Mouse (Mus musculus) cerebellum, adult 8-10 months (tissue): ENCODE data around the gene Ints14.
A peak's percentile ranks its signal among the peaks of the same experiment; 100 is the strongest.

ENCODE experiments used
- DNase-seq: peaks from one replicate; pipeline ENCODE4 v3.0.0; 2022

Gene Ints14

DNA sequence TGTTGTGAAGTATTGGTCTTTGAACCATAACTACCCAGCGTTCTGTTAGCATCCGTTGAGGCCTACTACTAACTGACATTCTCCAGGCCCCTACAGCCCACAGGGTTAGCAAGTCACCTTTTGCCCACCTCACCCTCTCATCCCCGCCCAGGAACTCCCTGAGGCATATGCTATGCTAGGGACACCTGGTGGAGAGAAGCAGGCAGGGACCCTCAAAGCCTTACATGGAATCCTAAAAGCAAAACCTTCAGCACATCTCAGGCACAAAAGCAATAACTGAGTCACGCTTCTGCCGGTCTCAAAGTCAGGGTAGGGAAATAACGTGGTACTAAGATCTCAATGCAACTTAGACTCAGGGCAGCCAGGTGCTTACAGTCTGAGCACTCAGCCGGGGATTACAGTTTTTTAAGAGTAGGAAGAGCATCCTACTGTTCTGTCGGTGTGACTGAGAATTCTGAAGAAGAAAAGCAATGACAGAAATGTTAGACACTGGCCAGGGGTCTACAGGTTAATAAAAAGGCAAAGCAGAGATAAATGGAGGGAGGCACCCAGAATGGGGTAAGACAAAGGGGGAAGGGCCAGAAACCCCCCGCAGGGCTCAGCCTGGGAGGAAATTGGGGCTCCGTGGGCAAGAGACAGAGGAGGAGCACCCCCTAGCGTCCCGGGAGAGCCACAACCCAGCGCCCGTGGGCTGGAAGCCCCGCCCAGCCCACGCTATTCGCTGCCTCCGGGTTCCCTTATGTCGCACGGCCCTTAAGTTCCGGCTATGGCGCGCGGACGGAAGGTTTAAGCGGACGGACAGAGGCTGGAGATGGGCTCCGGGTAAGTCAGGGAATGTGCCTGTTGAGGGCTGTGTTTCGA is at the start of gene Ints14:
TSS of gene Ints14 (plus strand) at position 789 of the 861 bp plus-strand sequence.
- peak; percentile 97 for DNase-seq

DNA sequence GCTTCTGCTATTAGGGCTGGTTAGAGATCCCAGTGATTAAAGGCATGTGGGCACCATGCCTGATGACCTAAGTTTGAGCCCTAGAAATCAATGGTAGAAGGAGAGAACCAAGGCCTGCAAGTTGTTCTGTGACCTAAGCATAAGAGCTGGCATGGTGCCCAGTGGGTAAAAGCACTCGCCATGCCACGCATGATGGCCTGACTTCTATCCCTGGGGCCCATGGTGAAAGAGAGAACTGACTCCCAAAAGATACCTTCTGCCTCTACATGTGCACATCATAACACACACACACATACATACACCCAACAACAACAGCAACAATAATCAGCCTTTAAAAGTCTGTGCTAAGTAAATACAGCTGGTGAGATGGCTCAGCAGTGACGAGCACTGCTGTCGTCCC is 47.3 kb upstream of the Ints14 start:
- DNase-seq, result no peak

DNA sequence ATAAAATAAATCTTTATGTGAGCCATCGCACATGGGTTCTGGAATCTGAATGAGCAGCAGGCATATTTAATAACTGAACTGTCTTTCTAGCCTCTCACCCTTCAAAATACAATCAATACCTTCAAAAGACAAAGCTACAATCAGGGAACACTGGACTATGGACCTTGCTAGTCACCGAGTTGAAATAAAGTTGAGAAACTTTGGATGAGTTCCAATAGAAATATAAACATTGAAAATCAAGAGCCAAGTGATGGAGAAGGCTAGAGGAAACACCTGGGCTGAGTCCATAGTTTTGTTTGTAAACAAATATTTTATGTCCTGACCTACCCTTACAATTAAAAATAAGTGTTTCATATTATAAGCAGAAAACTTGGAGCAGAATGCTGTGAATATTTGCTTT is 46.7 kb upstream of the Ints14 start:
- no peak for DNase-seq

DNA sequence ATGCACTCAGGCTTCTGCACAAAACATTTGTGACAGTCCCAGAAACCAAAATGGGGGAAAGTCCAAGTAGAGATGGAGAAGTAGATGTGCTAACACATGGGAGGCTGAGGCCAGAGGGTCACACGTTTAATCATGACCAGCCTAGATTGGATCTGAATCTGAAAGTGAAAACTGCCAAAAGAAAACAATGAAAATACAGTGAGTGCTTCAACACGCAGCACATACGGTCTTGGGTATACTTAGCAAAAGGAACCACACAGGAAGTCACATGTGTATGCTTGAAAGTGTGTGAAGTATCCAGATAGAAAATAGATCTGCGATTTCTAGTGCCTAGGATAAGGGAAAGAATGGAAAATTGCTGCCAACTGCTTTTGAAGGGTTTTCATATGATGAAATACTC is 46.1 kb upstream of the Ints14 start:
- DNase-seq, result no peak

DNA sequence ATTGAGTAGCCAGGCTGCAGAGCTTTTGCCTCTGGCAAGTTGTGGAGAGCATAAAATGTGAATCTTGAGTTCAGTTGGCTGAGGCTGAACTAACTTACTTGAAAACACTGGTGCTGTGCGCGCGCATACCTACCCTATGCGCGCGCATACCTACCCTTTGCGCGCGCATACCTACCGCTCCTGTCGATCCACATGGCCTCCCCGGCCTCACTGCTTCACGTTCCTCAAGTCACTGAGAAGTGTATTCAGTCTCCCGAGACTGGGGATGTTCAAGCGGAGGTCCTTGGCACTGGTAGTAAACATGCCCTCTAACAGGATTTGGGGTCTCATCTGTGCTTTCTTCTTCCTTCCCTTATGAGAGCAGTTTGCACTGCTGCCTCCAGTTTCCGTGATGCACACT is 42.1 kb upstream of the Ints14 start:
- DNase-seq, result no peak

DNA sequence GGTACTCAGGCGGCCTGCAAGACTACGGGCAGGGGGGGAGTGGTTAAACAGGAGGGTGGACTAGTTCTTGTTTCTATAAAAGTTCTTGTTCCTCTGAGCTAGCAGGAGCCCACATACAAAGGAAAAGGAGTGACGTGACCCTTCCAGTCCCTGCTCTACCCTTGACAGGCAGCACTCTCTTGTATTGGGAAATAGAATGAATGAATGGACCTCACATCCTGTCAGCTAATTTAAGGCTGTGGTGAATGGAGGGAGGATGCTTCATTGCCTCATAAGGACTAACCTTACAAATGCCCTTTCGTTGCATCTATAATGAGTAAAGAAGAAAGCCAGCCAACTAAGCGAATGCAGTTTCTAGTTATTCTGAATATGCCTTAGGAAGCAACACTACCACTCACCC is 34.9 kb upstream of the Ints14 start:
- DNase-seq, result no peak

DNA sequence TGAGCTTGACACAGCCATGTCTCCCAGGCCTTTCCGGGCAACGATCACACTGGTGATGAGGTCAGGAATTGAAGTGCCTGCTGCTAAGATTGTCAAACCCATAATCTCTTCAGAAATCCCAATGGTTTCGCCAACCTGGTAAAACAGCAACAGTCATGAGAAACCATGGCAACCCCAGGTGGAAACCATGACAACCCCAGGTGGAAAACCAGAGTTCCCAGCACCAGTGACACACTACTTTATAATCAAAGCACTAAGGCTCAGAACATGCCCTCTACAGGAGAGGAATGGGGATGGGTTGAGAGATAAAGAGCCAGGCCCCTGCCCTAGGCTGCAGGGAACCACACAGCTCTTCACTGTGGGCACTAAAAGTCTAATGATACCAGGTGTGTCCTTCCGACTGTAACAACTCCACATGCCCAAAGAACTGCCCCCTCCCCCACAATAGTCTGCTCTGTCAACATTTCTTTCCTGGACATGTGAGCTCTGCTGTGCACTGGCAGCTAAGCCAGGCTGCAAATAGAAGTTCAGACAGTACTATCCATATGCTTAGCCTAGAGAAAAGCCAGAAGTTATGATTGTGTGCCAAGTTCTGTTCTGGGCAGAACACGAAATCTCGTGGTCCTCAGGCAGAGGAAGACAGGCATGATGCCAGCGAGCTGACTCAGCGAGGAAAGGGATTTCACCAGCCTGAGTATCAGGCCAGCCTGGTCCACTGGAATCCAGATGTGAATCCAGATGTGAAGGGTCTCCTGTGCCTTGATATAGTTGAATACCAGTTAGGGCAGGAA is 34.3 kb upstream of the Ints14 start:
- peak; percentile 64 for DNase-seq

DNA sequence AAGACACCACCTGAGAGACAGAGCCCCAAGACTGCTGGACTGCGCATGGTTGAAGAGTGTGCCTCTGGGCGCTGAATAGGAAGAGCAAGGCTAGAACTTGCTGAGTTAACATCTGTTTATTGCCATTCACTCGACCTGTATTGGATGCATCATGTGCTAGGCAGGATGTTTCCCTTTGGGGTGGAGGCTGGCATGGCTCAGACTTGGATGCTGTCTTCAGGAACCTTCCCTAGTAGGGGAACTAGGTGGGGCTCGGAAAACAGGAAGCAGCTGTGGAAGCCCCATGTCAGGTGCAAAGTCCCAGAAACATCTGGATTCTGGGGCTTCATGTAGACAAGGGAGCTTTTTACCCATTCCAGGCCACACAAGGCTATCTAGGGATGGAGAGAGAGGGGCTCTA is 30.4 kb upstream of the Ints14 start:
- DNase-seq, result no peak

DNA sequence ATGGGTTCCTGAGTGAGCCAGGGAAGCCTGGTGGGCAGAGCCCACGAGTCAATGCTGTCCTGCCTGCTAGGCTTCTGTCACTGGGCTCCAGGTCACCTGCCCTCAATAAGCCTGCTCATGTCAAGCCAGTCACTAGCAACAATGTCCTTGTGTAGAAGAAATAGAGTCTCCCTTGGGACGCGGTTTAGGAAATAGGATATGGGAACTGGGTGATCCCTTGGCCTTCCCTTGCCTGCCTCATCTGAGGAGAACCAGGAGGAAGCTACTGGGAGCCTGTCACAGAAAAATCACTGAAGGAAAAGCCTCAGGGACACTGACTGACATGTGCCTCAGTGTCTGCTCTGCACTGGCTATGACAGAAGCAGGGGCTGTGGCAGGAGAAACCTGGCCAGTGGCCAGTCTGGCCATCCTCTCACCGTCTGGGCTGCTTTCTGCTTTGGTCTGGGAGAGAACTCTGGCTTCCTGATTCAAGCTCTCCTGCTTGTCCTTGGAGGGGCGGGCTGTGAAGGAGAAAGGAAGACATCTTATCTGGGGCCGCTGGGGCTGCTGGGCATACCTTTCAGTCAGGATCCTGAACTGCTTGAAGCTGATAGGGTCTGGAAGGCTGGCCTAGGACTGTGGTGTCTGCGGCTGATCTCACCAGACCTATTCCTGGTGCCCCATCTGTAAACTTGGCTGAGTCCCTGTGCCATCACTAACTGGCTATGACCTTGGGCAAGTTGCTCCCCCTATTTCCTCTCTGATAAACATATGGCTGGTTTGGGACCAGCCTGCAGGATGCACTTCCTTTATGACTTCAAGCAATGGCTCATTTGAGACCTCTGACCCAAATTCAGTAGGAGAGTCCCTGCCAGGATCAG is 28.7 kb upstream of the Ints14 start:
- DNase-seq, result no peak

DNA sequence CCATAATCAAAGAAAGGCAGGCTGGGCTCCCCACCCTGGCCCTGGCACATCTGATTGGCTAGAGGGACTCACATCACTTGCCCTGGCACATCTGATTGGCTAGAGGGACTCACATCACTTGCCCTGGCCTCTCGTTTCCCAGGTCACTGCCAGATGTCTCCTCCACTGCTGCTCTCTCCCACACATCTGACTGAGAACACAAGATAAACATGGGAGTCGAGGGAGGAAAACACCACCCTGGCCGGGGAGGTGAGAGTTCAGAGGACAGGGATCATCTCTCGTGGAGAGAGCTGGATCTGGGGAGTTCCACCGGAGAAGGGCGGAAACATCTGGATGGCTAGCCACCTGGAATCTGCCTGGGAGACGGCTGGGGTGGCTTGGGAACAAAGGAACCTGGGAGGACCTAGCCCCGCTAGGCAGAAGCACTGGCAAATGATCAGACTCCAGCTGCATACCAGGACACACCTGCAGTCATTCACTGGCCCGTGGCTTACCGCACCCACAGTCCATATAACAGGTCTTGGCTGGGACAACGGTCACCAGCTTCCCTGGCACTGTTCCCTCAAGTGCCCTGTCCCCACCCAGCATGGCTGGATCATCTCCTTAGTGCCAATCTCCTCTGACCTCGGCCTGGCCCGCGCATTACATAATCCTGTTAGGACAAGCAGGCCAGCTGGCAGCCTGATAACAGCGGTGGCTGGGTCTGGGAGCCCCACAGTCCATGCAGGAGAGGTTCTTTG is 26.5 kb upstream of the Ints14 start:
- peak; percentile 33 for DNase-seq

DNA sequence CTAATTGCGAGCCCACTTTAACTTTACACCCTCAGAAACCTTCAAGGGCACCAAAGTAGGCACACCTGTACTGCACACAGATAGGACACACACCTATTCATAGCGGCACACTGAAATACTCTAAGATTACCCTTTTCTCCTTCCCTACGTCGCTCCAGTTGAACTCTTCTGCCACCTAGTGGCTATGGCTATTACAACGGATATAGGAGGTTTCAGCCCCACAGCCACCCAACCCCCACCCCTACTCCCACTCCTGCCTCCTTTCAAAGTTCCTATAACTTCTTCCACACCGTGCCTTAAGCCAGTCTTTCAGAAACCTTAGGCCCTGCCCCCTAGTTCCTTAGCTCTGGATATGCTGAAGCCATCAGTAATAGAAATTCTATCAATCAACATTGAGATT is 24.2 kb upstream of the Ints14 start:
- peak; percentile 43 for DNase-seq

DNA sequence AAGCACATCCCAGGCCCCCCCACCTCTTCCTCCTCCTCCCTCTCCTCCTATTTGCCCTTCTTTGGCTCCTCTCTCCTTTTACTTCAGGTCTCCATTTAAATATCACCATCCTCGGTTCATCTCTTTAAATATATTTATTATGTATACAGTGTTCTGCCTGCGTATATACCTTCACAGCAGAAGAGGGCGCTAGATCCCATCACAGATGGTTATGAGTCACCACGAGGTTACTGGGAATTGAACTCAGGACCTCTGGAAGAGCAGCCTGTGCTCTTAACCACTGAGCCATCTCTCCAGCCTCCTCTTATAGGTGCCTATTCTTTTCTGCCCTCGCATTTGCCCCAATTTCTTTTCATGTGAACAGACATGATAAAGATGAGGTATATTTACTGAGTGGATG is 23.2 kb upstream of the Ints14 start:
- DNase-seq, result no peak

DNA sequence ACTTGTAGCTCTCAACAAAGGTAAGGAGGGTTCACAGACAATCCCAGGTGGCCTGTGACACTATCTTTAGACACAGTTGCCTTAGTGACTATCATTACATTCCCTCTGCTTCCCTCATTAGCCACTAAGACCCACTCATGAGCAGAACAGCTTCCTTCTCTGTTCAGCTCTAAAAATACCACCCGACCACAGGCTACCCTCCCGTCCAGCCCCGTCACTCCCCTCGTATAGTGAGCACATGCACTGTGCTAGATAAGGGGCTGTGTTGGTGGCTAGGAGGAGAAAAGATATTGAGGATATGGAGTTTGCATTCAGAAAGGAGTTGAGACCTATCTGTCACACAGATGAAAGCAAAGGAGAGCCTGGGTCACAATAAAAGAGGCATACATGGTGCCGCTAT is 22.2 kb upstream of the Ints14 start:
- no peak for DNase-seq

DNA sequence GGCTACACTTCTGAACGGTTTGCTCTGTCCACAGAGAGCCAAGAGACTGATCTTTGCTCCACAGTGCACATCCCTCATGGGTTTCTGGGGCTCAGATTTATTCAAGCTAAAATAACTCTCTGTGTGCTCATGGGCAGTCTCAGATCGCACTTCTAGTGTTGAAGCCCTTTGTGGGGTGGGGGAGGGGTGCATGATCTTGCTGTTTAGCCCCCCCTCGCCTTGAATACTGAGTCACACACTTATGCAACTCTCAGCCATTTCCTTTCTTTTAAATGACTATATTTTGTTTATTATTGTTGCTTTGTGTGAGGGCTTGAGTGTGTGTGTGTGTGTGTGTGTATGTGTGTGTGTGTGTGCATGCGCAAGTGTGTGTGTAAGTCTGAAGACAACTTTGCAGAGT is 21.4 kb upstream of the Ints14 start:
- DNase-seq, result no peak

DNA sequence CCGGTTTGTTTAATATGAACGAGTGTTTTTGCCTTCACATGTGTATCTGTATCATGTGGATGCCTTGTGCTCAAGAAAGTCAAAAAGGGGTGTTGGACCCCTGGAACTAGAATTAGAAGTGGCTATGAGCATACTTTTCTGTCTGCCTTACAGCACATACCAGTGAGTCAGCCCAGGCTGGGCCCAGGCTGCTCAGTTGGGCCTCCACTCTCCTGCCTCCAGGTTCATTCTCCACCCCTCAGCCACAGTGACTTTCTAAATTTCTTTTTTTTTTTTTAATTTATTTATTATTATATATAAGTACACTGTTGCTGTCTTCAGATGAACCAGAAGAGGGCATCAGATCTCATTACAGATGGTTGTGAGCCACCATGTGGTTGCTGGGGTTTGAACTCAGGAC is 20.9 kb upstream of the Ints14 start:
- no peak for DNase-seq

DNA sequence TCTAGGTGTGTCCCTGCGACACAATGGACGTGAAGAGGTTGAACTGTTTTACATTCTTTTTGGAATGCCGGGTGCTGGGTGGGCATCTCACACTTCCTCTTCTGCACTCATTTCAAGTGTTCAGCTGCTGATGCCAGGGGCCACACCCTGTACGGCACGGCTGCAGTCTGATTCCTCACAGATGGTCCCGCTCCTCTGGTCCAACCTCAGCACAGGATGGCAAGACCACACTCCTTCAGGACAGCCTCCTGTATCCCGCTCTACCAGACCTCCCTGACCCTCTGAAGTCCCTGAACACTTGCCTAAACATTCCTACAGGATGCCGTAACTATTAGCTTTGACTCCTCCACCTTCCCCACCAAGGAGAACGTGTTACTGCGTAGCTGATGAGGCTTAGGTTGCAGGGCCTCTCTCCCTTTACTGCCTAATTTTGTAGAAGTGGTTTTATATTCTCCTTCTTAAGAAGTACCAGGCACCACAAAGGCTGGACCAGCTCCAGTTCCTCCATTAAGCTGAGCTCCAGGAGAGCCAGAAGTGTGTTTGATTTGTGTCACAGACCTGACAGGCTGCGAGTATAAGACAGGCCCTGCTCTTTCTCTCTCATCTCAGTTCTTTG is 19.9 kb upstream of the Ints14 start:
- DNase-seq, result no peak

DNA sequence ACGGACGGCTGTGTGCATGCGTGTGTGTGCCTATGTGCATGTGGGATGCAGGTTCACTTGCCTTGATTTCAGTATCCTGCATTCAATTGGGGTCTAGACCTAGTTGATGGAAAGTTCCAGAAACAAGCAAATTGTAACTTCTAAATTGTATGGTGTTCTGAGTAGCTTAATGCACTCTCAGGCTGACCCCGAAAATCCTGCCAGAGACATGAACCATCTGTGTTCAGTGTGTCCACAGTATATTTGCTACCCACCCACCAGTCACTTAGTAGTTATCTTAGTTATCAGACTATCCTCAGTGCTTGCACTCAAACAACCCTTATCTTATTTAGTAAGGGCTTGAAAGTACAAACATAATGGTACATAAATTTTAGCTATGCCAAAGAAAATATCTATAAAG is 19.1 kb upstream of the Ints14 start:
- no peak for DNase-seq

DNA sequence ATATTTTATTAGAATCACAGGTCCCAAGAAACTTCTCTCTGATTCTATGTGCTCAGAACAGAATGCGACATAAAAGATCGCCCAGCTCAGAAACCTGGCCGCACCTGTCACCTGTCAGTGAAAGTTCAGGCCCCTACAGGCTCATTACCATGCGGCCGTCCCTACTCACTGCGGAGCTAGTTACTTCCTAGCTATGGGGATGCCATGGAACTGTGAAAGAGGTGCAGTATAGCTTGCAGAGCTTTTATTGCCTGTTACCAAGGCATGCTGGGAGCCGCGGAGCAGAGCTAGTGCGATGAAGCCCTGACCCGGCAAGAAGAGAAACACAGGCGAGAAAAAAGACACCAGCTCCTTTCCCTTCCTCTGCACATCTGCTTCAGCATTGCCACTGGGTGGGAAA is 16.7 kb upstream of the Ints14 start:
- DNase-seq, result no peak

DNA sequence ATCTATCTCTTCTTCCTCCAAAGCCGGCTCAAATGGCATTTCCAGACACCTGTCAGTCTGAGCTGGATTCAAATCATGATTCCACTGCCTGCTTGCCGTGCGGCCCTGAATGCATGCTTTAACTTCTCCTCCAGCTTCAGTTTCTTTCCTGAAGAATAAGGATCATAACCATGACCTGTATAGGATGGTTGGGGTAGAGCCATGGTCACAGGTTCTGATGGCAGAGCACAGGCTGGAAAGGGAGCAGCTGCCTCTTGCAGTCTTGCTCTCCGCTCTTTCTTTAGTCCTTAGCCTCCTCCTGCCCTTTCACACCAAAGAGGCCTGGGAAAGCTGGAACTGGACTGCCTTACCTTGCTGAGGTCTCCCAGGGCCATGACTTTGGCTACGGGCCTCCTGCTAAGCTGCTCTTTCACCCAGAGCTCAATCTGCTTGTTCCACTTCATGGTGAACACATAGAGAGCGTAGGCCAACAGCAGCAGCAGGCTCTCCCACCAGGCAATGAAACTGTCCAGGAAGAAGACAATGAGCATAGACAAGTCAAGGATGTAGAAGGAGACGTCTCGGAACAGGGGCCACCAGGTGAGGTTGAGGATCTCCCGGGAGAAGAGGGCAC is 13.1 kb upstream of the Ints14 start:
- no peak for DNase-seq

DNA sequence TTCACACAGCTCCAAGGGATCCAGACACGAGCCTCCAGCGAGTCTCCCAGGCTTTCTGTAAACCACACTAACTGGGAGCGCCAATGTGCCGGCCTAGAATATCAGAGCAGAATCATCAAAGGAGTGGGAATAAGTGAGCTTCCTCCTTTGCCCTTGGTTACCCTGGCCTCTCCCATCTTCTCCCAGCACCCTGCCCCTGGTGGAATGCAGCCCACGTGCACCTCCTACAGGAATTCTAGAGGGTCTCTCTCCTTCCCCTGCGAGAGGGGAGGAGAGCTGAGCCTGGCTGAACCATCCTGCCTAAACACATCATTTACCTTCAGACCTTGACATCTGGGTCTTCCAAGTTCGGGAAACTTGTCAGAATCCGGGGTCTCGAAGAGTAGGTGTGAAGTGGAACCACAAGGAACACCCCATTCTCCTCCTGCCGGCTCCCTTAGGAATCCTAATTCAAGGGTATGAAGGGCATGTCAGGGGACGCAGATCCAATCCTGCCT is 9.5 kb upstream of the Ints14 start, which contains the start of gene Slc24a1:
TSS of gene Slc24a1 (minus strand) at position 447 of the 497 bp plus-strand sequence.
- DNase-seq, result no peak

DNA sequence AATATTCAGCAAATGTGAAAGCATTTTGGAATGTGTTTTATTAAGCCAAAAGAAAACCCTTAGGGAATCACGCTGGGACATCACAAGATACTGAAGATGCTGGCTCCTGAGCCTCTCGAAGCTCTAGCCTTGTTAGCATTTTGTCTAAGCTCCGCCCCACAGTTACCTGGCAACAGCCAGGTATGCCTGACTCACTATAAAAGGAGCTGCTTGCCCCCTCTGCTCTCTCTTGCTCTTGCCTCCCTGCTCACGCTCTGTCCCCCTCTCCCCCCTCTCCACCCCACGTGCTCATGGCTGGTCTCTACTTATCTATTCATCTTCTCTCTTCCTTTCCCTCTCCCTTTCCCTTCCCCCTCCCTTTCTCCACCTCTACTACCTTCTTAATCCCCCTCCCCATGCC is 8.7 kb upstream of the Ints14 start:
- no peak for DNase-seq
